Comparison of ENCODE assay signal across 16 mouse cellular contexts in genomic region chr5:136806379-136807056, GRCm38 (mm10).
DNase-seq lines count a peak whose midpoint lies in the region; ATAC-seq lines count a peak whose summit lies in the region.
"Had no signal": no experiment of that assay in that cellular context is flagged by ENCODE, and none has a peak within 500 bp of the region (broad histone marks: within the 10 kb centered on the region; RNA-seq: fewer than 3 reads in every experiment).

No protein-coding gene starts in this region.

- H3K4me3 ChIP-seq in heart, embryonic 16.5 days (ENCODE audit: low read length) = no peak overlapping the region
- H3K4me3 ChIP-seq in neural tube, embryonic 11.5 days (ENCODE audit: low read depth, low read length) = no peak overlapping the region
- H3K4me3 ChIP-seq in neural tube, embryonic 15.5 days (replicated peaks) = no peak overlapping the region
- no peak overlapping the region for H3K4me3 ChIP-seq in limb, embryonic 10.5 days
- H3K4me3 ChIP-seq: neural tube, embryonic 13.5 days had no signal

- H3K9ac ChIP-seq in heart, embryonic 16.5 days (ENCODE audit: low read length) = no peak overlapping the region
- no peak overlapping the region for H3K9ac ChIP-seq in neural tube, embryonic 11.5 days (ENCODE audit: low read length)
- no peak overlapping the region for H3K9ac ChIP-seq in neural tube, embryonic 15.5 days (replicated peaks)
- H3K9ac ChIP-seq: hindbrain, embryonic 14.5 days; neural tube, embryonic 13.5 days had no signal

- H3K9me3 ChIP-seq in heart, embryonic 16.5 days (replicated peaks; ENCODE audit: control insufficient read depth, low read length) = no peaks in the 10 kb centered on the region
- H3K9me3 ChIP-seq in neural tube, embryonic 11.5 days (ENCODE audit: control insufficient read depth, low read length) = no peaks in the 10 kb centered on the region
- no peaks in the 10 kb centered on the region for H3K9me3 ChIP-seq in neural tube, embryonic 15.5 days (replicated peaks)
- H3K9me3 ChIP-seq in limb, embryonic 10.5 days (replicated peaks) = no peaks in the 10 kb centered on the region
- H3K9me3 ChIP-seq: neural tube, embryonic 13.5 days had no signal

- no peak for DNase-seq in heart, adult 18-20 months
- peak; percentile 19 for DNase-seq in neural tube, embryonic 11.5 days (ENCODE audit: low spot score)
- no peak for DNase-seq in limb, embryonic 10.5 days (ENCODE audit: low spot score)
- no peak for DNase-seq in gastrocnemius, adult 8-10 months (ENCODE audit: low spot score in 2 of 2)
- no peak for DNase-seq in right cerebral cortex, postnatal 10 days (ENCODE audit: low spot score in 2 of 2)
- DNase-seq: adrenal gland, adult 2 months; cerebellum, adult 8-10 months; gastrocnemius, postnatal 25 days; retina, postnatal 1 day; thymus, adult 18-20 months had no signal

- WGBS in heart, embryonic 16.5 days = 25% methylated on average over 16 of the region's 16 CpGs
- 66% methylated on average over 16 of the region's 16 CpGs for WGBS in neural tube, embryonic 11.5 days
- 66% methylated on average over 16 of the region's 16 CpGs for WGBS in neural tube, embryonic 15.5 days
- 45% methylated on average over 16 of the region's 16 CpGs for WGBS in limb, embryonic 10.5 days

- H3K36me3 ChIP-seq in heart, embryonic 16.5 days (ENCODE audit: control insufficient read depth, insufficient read depth) = no peaks in the 10 kb centered on the region
- no peaks in the 10 kb centered on the region for H3K36me3 ChIP-seq in neural tube, embryonic 11.5 days (ENCODE audit: control insufficient read depth, insufficient read depth, low read length)
- no peaks in the 10 kb centered on the region for H3K36me3 ChIP-seq in neural tube, embryonic 15.5 days
- peaks cover 21% of the 10 kb centered on the region for H3K36me3 ChIP-seq in limb, embryonic 10.5 days
- H3K36me3 ChIP-seq: neural tube, embryonic 13.5 days had no signal

- ATAC-seq in heart, embryonic 16.5 days (replicated peaks; ENCODE audit: extremely low read depth, insufficient read depth, low FRiP score) = peak; percentile 49
- no peak for ATAC-seq in neural tube, embryonic 11.5 days (ENCODE audit: insufficient read depth, low FRiP score, low TSS enrichment)
- ATAC-seq in neural tube, embryonic 15.5 days (ENCODE audit: low FRiP score) = no peak
- ATAC-seq in megakaryocyte-erythroid progenitor cell, adult 5-6 weeks (replicated peaks; ENCODE audit: low FRiP score, low TSS enrichment, poor library complexity, severe bottlenecking) = no peak

- peaks cover 15% of the 10 kb centered on the region; the same call in 1 of the 2 replicates for H3K4me1 ChIP-seq in heart, embryonic 16.5 days (ENCODE audit: control insufficient read depth, insufficient read depth, low read length)
- peaks cover 26% of the 10 kb centered on the region for H3K4me1 ChIP-seq in neural tube, embryonic 11.5 days (ENCODE audit: control insufficient read depth, insufficient read depth, low read length)
- peaks cover 25% of the 10 kb centered on the region for H3K4me1 ChIP-seq in neural tube, embryonic 15.5 days
- H3K4me1 ChIP-seq in limb, embryonic 10.5 days = peaks cover 91% of the 10 kb centered on the region

- H3K4me2 ChIP-seq in heart, embryonic 16.5 days (ENCODE audit: low read depth, low read length) = 0 out of 2 replicates have a peak overlapping the region, but pooled peaks have one; percentile 29
- no peak overlapping the region for H3K4me2 ChIP-seq in neural tube, embryonic 11.5 days (ENCODE audit: low read depth)
- no peak overlapping the region for H3K4me2 ChIP-seq in neural tube, embryonic 15.5 days
- H3K4me2 ChIP-seq: hindbrain, embryonic 14.5 days; neural tube, embryonic 13.5 days had no signal

- H3K27ac ChIP-seq in heart, embryonic 16.5 days (ENCODE audit: low read length) = peak overlapping the region; percentile 59
- no peak overlapping the region for H3K27ac ChIP-seq in neural tube, embryonic 11.5 days (ENCODE audit: low read depth, low read length)
- no peak overlapping the region for H3K27ac ChIP-seq in neural tube, embryonic 15.5 days (replicated peaks)
- peak overlapping the region; percentile 79 for H3K27ac ChIP-seq in limb, embryonic 10.5 days
- H3K27ac ChIP-seq: hindbrain, embryonic 14.5 days; kidney, postnatal 0 days; neural tube, embryonic 13.5 days had no signal

- no peaks in the 10 kb centered on the region for H3K27me3 ChIP-seq in heart, embryonic 16.5 days (ENCODE audit: control insufficient read depth, insufficient read depth, low read length)
- no peaks in the 10 kb centered on the region for H3K27me3 ChIP-seq in neural tube, embryonic 11.5 days (ENCODE audit: control insufficient read depth, insufficient read depth, low read length)
- no peaks in the 10 kb centered on the region for H3K27me3 ChIP-seq in neural tube, embryonic 15.5 days (replicated peaks)
- no peaks in the 10 kb centered on the region for H3K27me3 ChIP-seq in limb, embryonic 10.5 days (ENCODE audit: low read depth, poor library complexity, severe bottlenecking)
- H3K27me3 ChIP-seq: neural tube, embryonic 13.5 days had no signal

Comparison
In these comparisons a context has a peak if more than half of its experiments do, and no peak if none do; other contexts are left out.
1. H3K27ac ChIP-seq: peak in heart, embryonic 16.5 days (single experiment) and limb, embryonic 10.5 days (single experiment); none in neural tube, embryonic 11.5 days (single experiment) and neural tube, embryonic 15.5 days (single experiment).